Mouse (Mus musculus): Measurements from ENCODE around the gene Rnf186. TPM values are rescaled to one million over a fixed set of nuclear protein-coding genes. Genes with fewer than 3 reads are reported as not detected.

The Rnf186 gene
- total and polyA plus RNA-seq, 3 experiments, result not detected

DNA sequence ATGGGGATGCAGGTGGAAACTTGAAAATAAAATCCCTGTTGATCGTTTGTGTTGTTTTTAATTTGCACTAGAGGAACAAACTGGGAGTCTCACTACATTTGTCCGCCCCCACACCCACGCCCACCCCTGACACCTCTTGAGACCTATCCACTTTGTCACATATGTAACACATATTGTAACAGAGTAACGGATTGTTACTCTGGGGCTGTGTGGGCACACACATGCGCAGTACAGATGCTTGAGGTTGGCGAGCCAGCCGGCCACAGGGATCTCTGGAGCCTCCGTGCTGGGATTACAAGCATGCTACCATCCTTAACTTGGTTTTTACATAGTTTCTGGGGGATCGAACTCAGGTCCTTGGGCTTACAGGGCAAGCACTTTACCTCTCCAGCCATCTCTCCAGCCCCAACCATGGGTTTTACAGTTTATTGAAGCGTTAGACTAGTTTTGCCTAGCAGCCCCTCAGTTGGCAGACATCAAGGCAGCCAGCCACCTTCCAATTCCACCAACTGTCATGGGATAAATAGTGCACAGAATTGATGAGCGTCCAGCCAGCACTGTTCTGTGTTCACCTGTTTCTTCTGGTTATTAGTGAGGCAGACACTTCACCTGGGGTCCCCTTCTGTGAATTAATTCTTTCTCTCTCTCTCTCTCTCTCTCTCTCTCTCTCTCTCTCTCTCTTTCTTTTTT lies 32.3 kb upstream of the Rnf186 start:
- Histone ChIP-seq H3K27me3 (replicated peaks) (no peaks in the 10 kb centered on the region), H3K9me3 (replicated peaks; ENCODE audit: low read length) (no peaks in the 10 kb centered on the region), H3K4me2 (ENCODE audit: insufficient read depth, low read depth, poor library complexity, severe bottlenecking) (no peak overlapping the region), H3K79me2 (replicated peaks; ENCODE audit: control insufficient read depth, extremely low read depth, insufficient read depth, poor library complexity, severe bottlenecking) (no peaks in the 10 kb centered on the region), H3K9ac (ENCODE audit: insufficient read depth, low read depth) (no peak overlapping the region), H3K36me3 (replicated peaks in 1 of 2; ENCODE audit: control insufficient read depth in 1 of 2, insufficient read depth in 1 of 2, low read length in 1 of 2) (no peaks in the 10 kb centered on the region), H3K27ac (ENCODE audit: insufficient read depth, low read depth) (no peak overlapping the region), H3K4me1 (ENCODE audit: control insufficient read depth in 1 of 2, insufficient read depth in 2 of 2) (peaks cover 10 to 21% of the 10 kb centered on the region in 2 experiments), H3K4me3 (replicated peaks in 1 of 3; ENCODE audit: low read depth in 2 of 3, low read length in 2 of 3, poor library complexity in 1 of 3) (no peak overlapping the region)
- dilution Hi-C loops (cut with MboI; ENCODE audit: extremely low pct_ligation_motif_present, extremely low pct_unique_long_range_greater_than_20kb, low sequenced_read_pairs) (no loop called here), in situ Hi-C loops (cut with MboI; ENCODE audit: low pct_ligation_motif_present, low pct_unique_long_range_greater_than_20kb, low sequenced_read_pairs) (loop anchor here (5.0 kb wide), 1 partner anchor 38 kb away; the partner anchor contains the start of gene Tmco4)
- TF ChIP-seq USF1 (IDR thresholded peaks at IDR 0.05; ENCODE audit: low read depth, low read length), result no peak
- TF ChIP-seq MYC (IDR thresholded peaks at IDR 0.05; ENCODE audit: low read depth, low read length), result no peak
- no peak for TF ChIP-seq SIN3A (IDR thresholded peaks at IDR 0.05; ENCODE audit: low read length)
- no peak for TF ChIP-seq ZKSCAN1 (IDR thresholded peaks at IDR 0.05; ENCODE audit: borderline replicate concordance, low read depth, low read length)
- TF ChIP-seq PAX5 (IDR thresholded peaks at IDR 0.05; ENCODE audit: low read length), result no peak
- no peak for TF ChIP-seq MXI1 (IDR thresholded peaks at IDR 0.05; ENCODE audit: low read depth, low read length)
- no peak for DNase-seq (ENCODE audit: extremely low read depth)

GRCm38 (mm10) chr4:138938495-138939269 lies 28.2 kb upstream of the Rnf186 start:
- no peak overlapping the region for H3K4me2 ChIP-seq (ENCODE audit: insufficient read depth, low read depth, poor library complexity, severe bottlenecking)

DNA sequence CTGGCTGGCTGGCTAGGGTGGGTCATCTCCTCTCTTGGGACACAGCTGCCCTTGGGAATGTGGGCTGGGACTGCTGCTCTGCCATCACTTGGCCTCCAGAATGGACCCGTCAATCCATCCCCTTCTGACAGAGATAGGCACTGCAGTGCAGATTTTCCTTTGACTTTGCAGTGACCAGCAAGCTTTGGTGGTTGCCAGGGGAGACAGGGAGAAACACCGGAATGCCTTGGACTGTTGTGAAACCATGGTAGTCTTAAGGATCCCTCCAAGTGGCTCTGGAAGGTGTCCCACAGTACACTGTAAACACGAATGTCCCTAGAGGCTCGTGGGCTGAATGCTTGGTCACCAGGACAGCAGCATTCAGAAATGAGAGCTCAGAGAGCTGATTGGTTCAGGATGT lies 27.4 kb upstream of the Rnf186 start:
- Histone ChIP-seq H3K27ac (ENCODE audit: insufficient read depth, low read depth) (no peak overlapping the region), H3K4me1 (ENCODE audit: control insufficient read depth in 1 of 2, insufficient read depth in 2 of 2) (peaks cover 11 to 54% of the 10 kb centered on the region in 2 experiments), H3K9ac (ENCODE audit: insufficient read depth, low read depth) (no peak overlapping the region), H3K9me3 (replicated peaks; ENCODE audit: low read length) (no peaks in the 10 kb centered on the region), H3K36me3 (replicated peaks in 1 of 2; ENCODE audit: control insufficient read depth in 1 of 2, insufficient read depth in 1 of 2, low read length in 1 of 2) (no peaks in the 10 kb centered on the region), H3K4me3 (replicated peaks in 1 of 3; ENCODE audit: low read depth in 2 of 3, low read length in 2 of 3, poor library complexity in 1 of 3) (no peak overlapping the region), H3K27me3 (replicated peaks) (no peaks in the 10 kb centered on the region), H3K4me2 (ENCODE audit: insufficient read depth, low read depth, poor library complexity, severe bottlenecking) (no peak overlapping the region), H3K79me2 (replicated peaks; ENCODE audit: control insufficient read depth, extremely low read depth, insufficient read depth, poor library complexity, severe bottlenecking) (no peaks in the 10 kb centered on the region)
- dilution Hi-C loops (cut with MboI; ENCODE audit: extremely low pct_ligation_motif_present, extremely low pct_unique_long_range_greater_than_20kb, low sequenced_read_pairs) (no loop called here), in situ Hi-C loops (cut with MboI; ENCODE audit: low pct_ligation_motif_present, low pct_unique_long_range_greater_than_20kb, low sequenced_read_pairs) (loop anchor here (5.0 kb wide), 1 partner anchor 33 kb away; the partner anchor contains the start of gene Tmco4)
- TF ChIP-seq POLR2AphosphoS2 (IDR thresholded peaks at IDR 0.05; ENCODE audit: low read depth, low read length) (no peak), CHD1 (IDR thresholded peaks at IDR 0.05; ENCODE audit: low read depth, low read length) (no peak), EP300 (IDR thresholded peaks at IDR 0.05; ENCODE audit: low read length) (no peak), BHLHE40 (IDR thresholded peaks at IDR 0.05; ENCODE audit: low read depth, low read length) (no peak)
- no peak for DNase-seq (ENCODE audit: extremely low read depth)

More at GRCm38 (mm10) chr4:138938495-138939269, 28.2 kb upstream of the Rnf186 start:
- no peaks in the 10 kb centered on the region for H3K79me2 ChIP-seq (replicated peaks; ENCODE audit: control insufficient read depth, extremely low read depth, insufficient read depth, poor library complexity, severe bottlenecking)
- no peaks in the 10 kb centered on the region for H3K9me3 ChIP-seq (replicated peaks; ENCODE audit: low read length)
- H3K36me3 ChIP-seq (replicated peaks in 1 of 2; ENCODE audit: control insufficient read depth in 1 of 2, insufficient read depth in 1 of 2, low read length in 1 of 2), result no peaks in the 10 kb centered on the region
- dilution Hi-C loops (cut with MboI; ENCODE audit: extremely low pct_ligation_motif_present, extremely low pct_unique_long_range_greater_than_20kb, low sequenced_read_pairs) (no loop called here), in situ Hi-C loops (cut with MboI; ENCODE audit: low pct_ligation_motif_present, low pct_unique_long_range_greater_than_20kb, low sequenced_read_pairs) (loop anchor here (5.0 kb wide), 1 partner anchor 34 kb away; the partner anchor contains the start of gene Tmco4)
- no peak overlapping the region for H3K4me3 ChIP-seq (replicated peaks in 1 of 3; ENCODE audit: low read depth in 2 of 3, low read length in 2 of 3, poor library complexity in 1 of 3)
- H3K9ac ChIP-seq (ENCODE audit: insufficient read depth, low read depth), result no peak overlapping the region
- TF ChIP-seq ELF1 (IDR thresholded peaks at IDR 0.05; ENCODE audit: low read depth, low read length) (peak; percentile 59), POLR2AphosphoS2 (IDR thresholded peaks at IDR 0.05; ENCODE audit: low read depth, low read length) (no peak)
- H3K4me1 ChIP-seq (ENCODE audit: control insufficient read depth in 1 of 2, insufficient read depth in 2 of 2), result peaks cover 11 to 48% of the 10 kb centered on the region in 2 experiments
- H3K27me3 ChIP-seq (replicated peaks), result no peaks in the 10 kb centered on the region
- DNase-seq (ENCODE audit: extremely low read depth), result peak; percentile 27
- no peak overlapping the region for H3K27ac ChIP-seq (ENCODE audit: insufficient read depth, low read depth)
